Mouse (Mus musculus) ES-E14 (cell line): Measurements from ENCODE around the gene Arl4a.

Experiments
- HCFC1 ChIP-seq: IDR thresholded peaks from 2 replicates; pipeline ENCODE4 v1.6.1; 2012; ENCODE audit warnings: low read length, inconsistent platforms, borderline replicate concordance; ENCODE audit not compliant: insufficient read depth
- MAFK ChIP-seq: IDR thresholded peaks from 2 replicates; pipeline ENCODE4 v1.6.1; 2014; ENCODE audit warnings: mild to moderate bottlenecking, low read depth, low read length, inconsistent platforms; ENCODE audit not compliant: insufficient read depth

DNA sequence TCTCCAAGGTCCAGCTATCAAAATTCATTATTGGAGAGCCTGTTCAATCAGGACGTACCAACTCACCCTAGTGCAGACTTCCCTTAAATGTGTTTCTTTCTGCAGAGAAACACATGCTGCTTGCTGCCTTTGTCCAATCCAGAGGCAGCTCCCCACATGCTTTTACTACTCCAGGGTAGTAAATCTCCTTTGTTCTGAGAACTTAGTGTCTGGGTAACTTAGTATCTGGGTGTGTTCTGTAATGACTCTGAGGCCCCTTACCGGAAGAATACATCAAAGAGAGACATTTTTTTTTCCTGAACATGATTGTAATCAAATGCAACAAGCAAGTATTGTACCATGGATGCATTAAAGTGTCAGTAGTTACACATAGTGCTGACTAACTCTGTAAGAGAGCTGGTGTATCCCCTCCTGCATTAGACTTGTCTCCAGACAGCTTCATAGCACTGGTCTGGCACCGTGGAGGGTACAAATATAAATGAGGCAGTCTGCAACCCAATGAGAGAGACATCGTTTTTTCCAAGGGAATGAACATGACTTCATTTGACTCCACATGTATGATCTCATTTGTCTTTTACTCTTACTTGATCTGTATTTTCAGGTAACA is 62.7 kb downstream of the Arl4a start:
- TF ChIP-seq MAFK = no peak
- TF ChIP-seq HCFC1 = no peak
